Mouse (Mus musculus) cortical plate, adult 2 months (tissue): ENCODE data around the gene Dgki.

Experiments used
- CTCF ChIP-seq: fragments of 200-500 bp; IDR thresholded peaks from 2 replicates; pipeline ENCODE4 v1.5.1; 2011; ENCODE audit warnings: mild to moderate bottlenecking, control low read depth, low read length; ENCODE audit not compliant: insufficient read depth; ENCODE audit errors: extremely low read depth
- POLR2A ChIP-seq: fragments of 200-500 bp; IDR thresholded peaks from 2 replicates; pipeline ENCODE4 v1.6.1; 2011; ENCODE audit warnings: mild to moderate bottlenecking, low read length, control low read depth; ENCODE audit not compliant: insufficient read depth; ENCODE audit errors: extremely low read depth

DNA sequence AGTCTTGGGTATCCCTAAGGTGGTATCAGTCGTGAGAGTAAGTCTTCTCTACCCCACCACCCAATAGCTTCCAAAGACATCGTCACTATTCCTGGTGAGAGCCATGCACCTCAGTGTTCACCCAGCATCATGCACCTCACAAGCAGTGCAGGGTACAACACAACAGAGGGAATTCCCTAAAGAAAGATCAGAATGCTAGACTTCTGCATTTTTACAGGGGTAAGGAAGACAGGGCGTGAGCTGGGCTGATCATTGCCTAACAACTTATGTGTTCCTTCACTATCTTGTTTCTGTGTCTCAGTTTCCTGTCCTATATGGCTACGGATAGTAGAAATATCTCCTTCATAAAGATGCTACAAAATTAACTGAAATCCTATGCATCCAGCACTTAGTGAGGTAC, 13.8 kb downstream of the Dgki start:
- TF ChIP-seq POLR2A, result no peak
- TF ChIP-seq CTCF, result no peak
